Mouse (Mus musculus) adrenal gland, adult (tissue): ENCODE measurements around the gene 9130023H24Rik.

ENCODE experiments used
- DNase-seq, 2 experiments: peaks; one replicate each; pipeline ENCODE4 v3.0.0; 2022 to 2023; ENCODE audit warnings: low spot score in 1 of 2; ENCODE audit not compliant: inconsistent age in 2 of 2

Gene 9130023H24Rik

GRCm38 (mm10) chr7:128237927-128238778 lies at the start of gene 9130023H24Rik:
Gene 9130023H24Rik, minus strand, starts transcription at chr7:128238031.
- DNase-seq: peak; percentile 100

GRCm38 (mm10) chr7:128285060-128285459 lies 47.2 kb upstream of the 9130023H24Rik start:
- DNase-seq: peak; percentile 58 to 71

GRCm38 (mm10) chr7:128284047-128284446 lies 46.2 kb upstream of the 9130023H24Rik start:
- no peak for DNase-seq

DNA sequence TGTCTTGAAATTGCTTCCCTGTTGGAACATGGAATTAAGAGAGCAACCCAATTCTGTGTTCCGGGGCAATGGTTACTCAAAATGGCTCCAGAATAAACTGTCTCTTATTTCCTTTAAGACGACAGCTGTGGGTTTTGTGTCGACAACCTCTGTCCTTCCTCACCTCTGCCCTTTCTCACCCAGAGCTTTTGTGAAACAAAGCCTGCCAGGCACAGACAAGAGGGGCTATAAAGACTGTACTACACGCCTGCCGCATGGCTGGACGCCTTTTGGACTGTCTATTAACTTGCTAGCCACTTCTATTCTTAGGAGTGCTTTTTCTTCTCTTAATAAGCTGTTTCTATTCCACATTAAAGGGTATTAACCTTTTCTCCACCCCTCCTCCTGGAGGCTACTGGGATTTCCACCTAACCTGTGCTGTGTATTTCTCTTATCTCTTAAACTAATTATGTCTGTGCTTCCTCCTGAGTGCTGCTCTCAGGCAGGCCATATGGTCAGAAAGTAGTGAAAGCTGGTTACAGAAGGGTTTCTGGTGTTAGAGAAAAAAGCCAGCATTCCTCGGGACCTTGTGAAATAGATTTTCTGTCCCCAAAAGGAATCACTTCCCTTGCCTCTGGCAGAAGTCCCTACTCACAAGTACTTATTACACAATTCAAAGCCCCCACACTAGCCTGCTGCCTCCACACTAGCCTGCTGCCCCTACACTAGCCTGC lies 44.9 kb upstream of the 9130023H24Rik start:
- DNase-seq: peak in 1 of 2 experiments; percentile 38

DNA sequence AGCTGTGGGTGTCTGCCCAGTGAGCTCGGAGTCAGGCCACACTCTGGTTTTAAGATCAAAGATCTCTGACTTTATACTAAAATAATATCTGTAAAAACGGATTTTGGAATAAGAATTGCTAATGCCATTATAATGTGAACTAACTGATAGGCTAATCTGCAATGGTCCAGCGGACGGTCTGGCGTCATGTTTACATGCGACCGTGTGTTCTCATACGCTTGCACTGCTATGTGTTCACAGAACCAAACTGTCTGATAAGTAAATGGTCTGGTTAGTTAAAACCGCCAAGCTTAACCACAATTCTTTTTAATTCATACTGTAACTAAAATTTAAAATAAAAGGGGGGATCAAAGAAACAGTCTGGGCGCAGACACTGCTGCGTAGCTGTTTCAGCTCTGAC lies 43.9 kb upstream of the 9130023H24Rik start:
- no peak for DNase-seq

GRCm38 (mm10) chr7:128279750-128280149 lies 41.9 kb upstream of the 9130023H24Rik start:
- DNase-seq: no peak

GRCm38 (mm10) chr7:128276051-128276450 lies 38.2 kb upstream of the 9130023H24Rik start:
- DNase-seq: peak in 1 of 2 experiments; percentile 44

- DNase-seq: no peak
These were observed 33.7 kb upstream of the 9130023H24Rik start for GRCm38 (mm10) chr7:128271496-128271895.

DNA sequence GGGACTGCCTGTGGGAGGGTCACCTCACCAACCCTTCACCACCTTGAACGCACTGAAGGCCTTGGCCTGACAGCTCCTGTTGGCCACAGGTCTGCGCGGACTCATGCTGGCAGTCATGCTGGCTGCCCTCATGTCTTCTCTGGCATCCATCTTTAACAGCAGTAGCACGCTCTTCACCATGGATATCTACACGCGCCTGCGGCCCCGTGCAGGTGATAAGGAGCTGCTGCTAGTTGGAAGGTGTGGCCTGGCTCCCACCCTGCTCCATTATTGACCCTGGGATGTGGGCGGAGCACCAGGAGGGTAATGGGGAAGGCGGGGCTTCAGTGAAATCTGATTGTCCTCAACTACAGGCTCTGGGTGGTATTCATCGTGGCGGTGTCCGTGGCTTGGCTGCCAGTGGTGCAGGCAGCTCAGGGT lies 32.6 kb upstream of the 9130023H24Rik start:
- DNase-seq: no peak

GRCm38 (mm10) chr7:128267813-128268212 lies 30.0 kb upstream of the 9130023H24Rik start:
- DNase-seq: no peak

- DNase-seq: no peak
These were observed 29.6 kb upstream of the 9130023H24Rik start for GRCm38 (mm10) chr7:128267391-128267790.

DNA sequence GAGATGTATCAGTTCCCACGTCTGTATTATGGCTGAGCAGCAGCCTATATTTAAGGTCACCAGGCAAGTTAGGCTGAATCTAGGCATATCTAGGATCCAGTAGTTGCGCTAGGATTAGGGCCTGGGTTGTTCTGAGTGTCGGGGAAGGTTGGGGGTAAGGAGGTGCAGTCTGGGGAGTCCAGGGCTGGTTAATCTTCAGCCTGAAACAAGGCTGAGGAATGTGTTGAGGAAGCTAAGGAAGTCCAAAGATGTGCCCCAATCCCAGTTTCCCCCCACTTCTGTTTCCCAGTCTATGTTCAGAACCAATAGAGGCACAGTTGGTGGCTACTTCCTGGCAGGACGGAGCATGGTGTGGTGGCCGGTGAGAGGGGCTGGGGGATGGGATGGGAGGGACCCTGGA lies 28.2 kb upstream of the 9130023H24Rik start:
- no peak for DNase-seq

GRCm38 (mm10) chr7:128265411-128265810 lies 27.6 kb upstream of the 9130023H24Rik start, which contains the start of gene Slc5a2:
Gene Slc5a2, plus strand, starts transcription at chr7:128265657.
- no peak for DNase-seq

DNA sequence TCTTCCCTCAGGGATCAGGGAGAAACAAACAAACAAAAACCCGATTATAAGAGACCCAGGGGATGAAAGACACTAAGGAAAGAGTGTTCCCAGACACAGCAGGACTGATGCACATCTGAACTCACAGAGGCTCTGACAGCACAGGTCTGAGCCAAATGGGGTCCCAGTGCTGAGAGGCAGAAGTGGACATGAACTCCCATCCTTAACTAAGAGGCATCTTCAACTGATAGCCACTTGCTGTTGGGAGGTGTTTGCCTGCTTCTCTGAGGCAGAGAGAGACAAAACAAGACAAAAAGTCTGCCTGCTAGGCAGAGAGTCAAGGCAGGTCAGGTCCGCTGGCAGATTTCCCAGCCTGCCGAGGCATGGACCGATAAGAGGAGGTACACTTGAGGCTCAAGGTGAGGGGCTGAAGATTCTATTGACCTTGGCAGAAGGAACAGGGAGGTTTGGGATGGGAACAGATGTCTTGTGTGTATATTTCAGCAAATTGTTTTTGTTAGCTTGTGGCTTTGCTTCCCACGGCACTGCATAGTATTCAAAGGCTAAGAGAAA lies 19.0 kb upstream of the 9130023H24Rik start:
- DNase-seq: peak; percentile 61 to 72

GRCm38 (mm10) chr7:128255757-128256156 lies 17.9 kb upstream of the 9130023H24Rik start:
- no peak for DNase-seq

DNA sequence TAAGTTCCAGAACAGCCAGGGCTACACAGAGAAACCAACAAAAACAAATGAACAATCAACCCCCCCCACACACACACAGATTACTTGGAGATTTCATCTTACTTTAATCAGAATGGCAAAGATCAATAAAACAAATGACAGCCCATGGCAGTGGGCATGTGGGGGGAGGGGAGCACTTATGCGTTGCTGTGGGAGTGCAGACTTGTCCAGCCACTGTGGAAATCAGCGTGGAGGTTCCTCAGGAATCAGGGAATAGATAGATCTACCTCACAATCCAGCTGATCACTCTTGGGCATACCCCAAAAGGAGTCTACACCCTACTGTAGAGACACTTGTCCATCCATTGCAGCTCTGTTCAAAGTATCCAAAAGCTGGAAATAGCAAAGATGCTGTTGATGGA lies 17.1 kb upstream of the 9130023H24Rik start:
- DNase-seq: no peak

- DNase-seq: no peak
These were observed 14.8 kb upstream of the 9130023H24Rik start for GRCm38 (mm10) chr7:128252609-128253008.

DNA sequence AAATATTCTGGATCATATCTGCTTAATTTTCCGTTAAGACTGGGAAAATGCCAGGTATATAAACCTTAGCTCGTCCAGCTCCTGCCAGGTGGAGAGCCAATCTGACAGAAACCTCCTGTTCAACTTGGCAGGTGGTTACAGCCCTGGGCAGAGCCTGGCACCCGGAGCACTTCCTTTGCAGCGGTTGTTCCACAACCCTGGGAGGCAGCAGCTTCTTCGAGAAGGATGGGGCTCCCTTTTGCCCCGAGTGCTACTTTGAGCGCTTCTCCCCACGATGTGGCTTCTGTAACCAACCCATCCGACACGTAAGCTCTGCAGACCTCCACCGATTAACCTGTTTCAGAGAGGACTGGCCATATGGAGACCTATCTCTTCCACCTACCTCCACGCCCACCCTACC lies 14.1 kb upstream of the 9130023H24Rik start:
- no peak for DNase-seq

- no peak for DNase-seq
These were observed 12.2 kb upstream of the 9130023H24Rik start for GRCm38 (mm10) chr7:128249998-128250397.

DNA sequence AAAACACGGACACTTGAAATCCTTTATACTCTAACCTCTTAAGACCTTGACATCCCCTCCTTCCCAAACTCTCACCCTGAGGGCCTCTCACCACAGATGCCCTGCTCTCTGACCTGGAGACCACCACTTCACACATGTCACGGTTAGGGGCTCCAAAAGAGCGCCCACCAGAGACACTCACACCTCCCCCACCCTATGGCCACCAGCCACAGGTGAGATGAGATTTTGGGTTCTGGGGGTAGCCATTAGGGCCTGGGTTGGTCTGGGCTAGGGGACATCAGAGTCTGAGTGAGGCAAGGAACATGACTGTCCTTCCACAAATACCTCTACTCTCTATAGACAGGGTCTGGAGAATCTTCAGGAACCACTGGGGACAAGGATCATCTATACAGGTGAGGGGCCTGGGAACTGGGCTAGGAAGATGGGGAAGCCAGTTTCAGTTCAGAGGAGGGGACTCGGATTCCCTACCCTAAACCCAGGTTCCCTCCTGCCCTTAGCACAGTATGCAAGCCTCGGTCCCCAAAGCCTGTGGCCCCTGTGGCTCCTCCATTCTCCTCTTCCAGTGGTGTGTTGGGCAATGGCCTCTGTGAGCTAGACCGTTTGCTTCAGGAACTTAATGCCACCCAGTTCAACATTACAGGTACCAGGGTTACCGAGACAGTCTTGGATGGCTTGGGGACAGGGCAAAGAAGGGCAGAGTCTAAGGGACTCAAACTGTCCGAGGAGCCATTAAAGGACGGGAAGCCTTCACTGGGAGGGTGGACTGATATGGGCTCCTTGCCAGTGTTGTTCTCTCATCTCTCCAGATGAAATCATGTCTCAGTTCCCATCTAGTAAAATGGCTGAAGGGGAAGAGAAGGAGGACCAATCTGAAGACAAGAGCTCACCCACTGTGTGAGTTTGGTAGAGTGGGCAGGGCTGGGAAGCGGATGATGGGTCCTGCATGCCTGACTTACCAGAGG lies 10.5 kb upstream of the 9130023H24Rik start:
- DNase-seq: no peak

- DNase-seq: peak; percentile 86 to 94
These were observed 9.6 kb upstream of the 9130023H24Rik start for GRCm38 (mm10) chr7:128247443-128247842.
